Mouse (Mus musculus): ENCODE measurements around the gene Cstf1. TPM values are rescaled to one million over a fixed set of nuclear protein-coding genes. Genes with fewer than 3 reads are reported as not detected.
A peak's percentile ranks its signal among the peaks of the same experiment; 100 is the strongest.

The Cstf1 gene
- 25.0 and 31.4 TPM in 2 replicates for polyA plus RNA-seq (2015; fragmentation: Nextera tagmentation; extraction: Ambion mirVana)

GRCm38 (mm10) chr2:172370411-172371223 is at the start of gene Cstf1, which contains the start of gene Aurka:
Cstf1 (plus strand) TSS chr2:172370681.
Aurka (minus strand) TSS chr2:172370535.
- ATAC-seq (ENCODE audit: low read depth), result peak; percentile 96
- Histone ChIP-seq H3K36me3 (peaks cover 69% of the 10 kb centered on the region), H3K4me1 (replicated peaks) (peaks cover 53% of the 10 kb centered on the region), H3K9me3 (replicated peaks) (no peaks in the 10 kb centered on the region), H3K27me3 (no peaks in the 10 kb centered on the region), H3K9ac (peak within 1 kb of the TSS; percentile 93), H3K4me2 (peak within 1 kb of the TSS; percentile 88), H3K27ac (peak within 1 kb of the TSS; percentile 81), H3K4me3 (replicated peaks) (peak within 1 kb of the TSS; percentile 85)
- WGBS (ENCODE audit: insufficient replicate concordance), result under 1% methylated on average over 66 of the region's 66 CpGs
- DNase-seq, result peak; percentile 93

GRCm38 (mm10) chr2:172320878-172321277 is 49.6 kb upstream of the Cstf1 start:
- Histone ChIP-seq H3K9me3 (replicated peaks) (no peaks in the 10 kb centered on the region), H3K27me3 (peaks cover 15% of the 10 kb centered on the region; the same call in 1 of the 2 replicates), H3K27ac (no peak overlapping the region), H3K4me3 (replicated peaks) (no peak overlapping the region), H3K36me3 (no peaks in the 10 kb centered on the region), H3K9ac (no peak overlapping the region), H3K4me1 (replicated peaks) (no peaks in the 10 kb centered on the region), H3K4me2 (no peak overlapping the region)
- 14% methylated on average over 9 of the region's 9 CpGs for WGBS (ENCODE audit: insufficient replicate concordance)
- peak; percentile 44 for DNase-seq
- no peak; the same call in 1 of the 2 replicates for ATAC-seq (ENCODE audit: low read depth)

- Histone ChIP-seq H3K9me3 (replicated peaks) (no peaks in the 10 kb centered on the region), H3K27ac (no peak overlapping the region), H3K4me3 (replicated peaks) (no peak overlapping the region), H3K36me3 (no peaks in the 10 kb centered on the region), H3K4me2 (no peak overlapping the region), H3K9ac (no peak overlapping the region), H3K4me1 (replicated peaks) (no peaks in the 10 kb centered on the region), H3K27me3 (peaks cover 32% of the 10 kb centered on the region)
- no peak for DNase-seq
- WGBS (ENCODE audit: insufficient replicate concordance), result 43% methylated on average over 8 of the region's 8 CpGs
- no peak for ATAC-seq (ENCODE audit: low read depth)
Measured at GRCm38 (mm10) chr2:172328248-172328647, 42.2 kb upstream of the Cstf1 start.

GRCm38 (mm10) chr2:172329179-172329578 is 41.3 kb upstream of the Cstf1 start:
- H3K9me3 ChIP-seq (replicated peaks), result no peaks in the 10 kb centered on the region
- H3K27me3 ChIP-seq, result peaks cover 34% of the 10 kb centered on the region
- ATAC-seq (ENCODE audit: low read depth) (peak; percentile 83), DNase-seq (peak; percentile 65)
- no peak overlapping the region for H3K9ac ChIP-seq
- no peak overlapping the region for H3K4me2 ChIP-seq
- WGBS (ENCODE audit: insufficient replicate concordance), result 5% methylated on average over 13 of the region's 13 CpGs
- no peaks in the 10 kb centered on the region for H3K36me3 ChIP-seq
- H3K4me3 ChIP-seq (replicated peaks), result no peak overlapping the region
- no peak overlapping the region for H3K27ac ChIP-seq
- H3K4me1 ChIP-seq (replicated peaks), result no peaks in the 10 kb centered on the region

- H3K27ac ChIP-seq, result no peak overlapping the region
- H3K36me3 ChIP-seq, result no peaks in the 10 kb centered on the region
- no peak overlapping the region for H3K9ac ChIP-seq
- no peaks in the 10 kb centered on the region for H3K4me1 ChIP-seq (replicated peaks)
- H3K27me3 ChIP-seq, result peaks cover 10% of the 10 kb centered on the region; the same call in 1 of the 2 replicates
- no peak for ATAC-seq (ENCODE audit: low read depth)
- H3K9me3 ChIP-seq (replicated peaks), result no peaks in the 10 kb centered on the region
- H3K4me3 ChIP-seq (replicated peaks), result no peak overlapping the region
- WGBS (ENCODE audit: insufficient replicate concordance), result 77% methylated on average over 19 of the region's 19 CpGs
- no peak for DNase-seq
- no peak overlapping the region for H3K4me2 ChIP-seq
Measured at GRCm38 (mm10) chr2:172338206-172338942, 32.1 kb upstream of the Cstf1 start.

GRCm38 (mm10) chr2:172340936-172341335 is 29.5 kb upstream of the Cstf1 start:
- ATAC-seq (ENCODE audit: low read depth) (no peak), DNase-seq (no peak)
- WGBS (ENCODE audit: insufficient replicate concordance), result 57% methylated on average over 3 of the region's 3 CpGs
- H3K27me3 ChIP-seq, result peaks cover 4% of the 10 kb centered on the region; the same call in 1 of the 2 replicates
- H3K4me2 ChIP-seq, result no peak overlapping the region
- H3K9ac ChIP-seq, result no peak overlapping the region
- H3K4me3 ChIP-seq (replicated peaks), result no peak overlapping the region
- H3K27ac ChIP-seq, result no peak overlapping the region
- no peaks in the 10 kb centered on the region for H3K36me3 ChIP-seq
- no peaks in the 10 kb centered on the region for H3K9me3 ChIP-seq (replicated peaks)
- peaks cover 13% of the 10 kb centered on the region for H3K4me1 ChIP-seq (replicated peaks)

GRCm38 (mm10) chr2:172341606-172342005 is 28.9 kb upstream of the Cstf1 start:
- no peak overlapping the region for H3K27ac ChIP-seq
- no peak for ATAC-seq (ENCODE audit: low read depth)
- 50% methylated on average over 5 of the region's 5 CpGs for WGBS (ENCODE audit: insufficient replicate concordance)

GRCm38 (mm10) chr2:172343751-172344150 is 26.7 kb upstream of the Cstf1 start:
- no peak for ATAC-seq (ENCODE audit: low read depth)
- H3K9ac ChIP-seq, result no peak overlapping the region
- DNase-seq, result no peak

More at GRCm38 (mm10) chr2:172341606-172342005, 28.9 kb upstream of the Cstf1 start:
- Histone ChIP-seq H3K4me3 (replicated peaks) (no peak overlapping the region), H3K4me2 (no peak overlapping the region), H3K9ac (no peak overlapping the region), H3K27me3 (peaks cover 4% of the 10 kb centered on the region; the same call in 1 of the 2 replicates), H3K4me1 (replicated peaks) (peaks cover 16% of the 10 kb centered on the region), H3K9me3 (replicated peaks) (no peaks in the 10 kb centered on the region), H3K36me3 (no peaks in the 10 kb centered on the region)
- DNase-seq, result no peak

GRCm38 (mm10) chr2:172344669-172345068 is 25.8 kb upstream of the Cstf1 start:
- peak overlapping the region; percentile 94 for H3K4me2 ChIP-seq
- peak overlapping the region; percentile 39 for H3K4me3 ChIP-seq (replicated peaks)
- H3K4me1 ChIP-seq (replicated peaks), result peaks cover 47% of the 10 kb centered on the region
- no peak for DNase-seq
- peak overlapping the region; percentile 69 for H3K27ac ChIP-seq
- ATAC-seq (ENCODE audit: low read depth), result no peak
- peaks cover 18% of the 10 kb centered on the region for H3K36me3 ChIP-seq
- H3K9ac ChIP-seq, result peak overlapping the region; percentile 55; the same call in 1 of the 2 replicates
- no peaks in the 10 kb centered on the region for H3K9me3 ChIP-seq (replicated peaks)
- H3K27me3 ChIP-seq, result peaks cover 4% of the 10 kb centered on the region; the same call in 1 of the 2 replicates
- 32% methylated on average over 5 of the region's 5 CpGs for WGBS (ENCODE audit: insufficient replicate concordance)

More at GRCm38 (mm10) chr2:172343751-172344150, 26.7 kb upstream of the Cstf1 start:
- H3K4me2 ChIP-seq, result no peak overlapping the region
- WGBS (ENCODE audit: insufficient replicate concordance), result 84% methylated on average over 7 of the region's 7 CpGs
- H3K27me3 ChIP-seq, result peaks cover 4% of the 10 kb centered on the region; the same call in 1 of the 2 replicates
- H3K9me3 ChIP-seq (replicated peaks), result no peaks in the 10 kb centered on the region
- H3K36me3 ChIP-seq, result peaks cover 8% of the 10 kb centered on the region
- H3K4me3 ChIP-seq (replicated peaks), result no peak overlapping the region
- H3K27ac ChIP-seq, result no peak overlapping the region
- H3K4me1 ChIP-seq (replicated peaks), result peaks cover 37% of the 10 kb centered on the region

- Histone ChIP-seq H3K4me1 (replicated peaks) (peaks cover 53% of the 10 kb centered on the region), H3K27ac (peak within 1 kb of the TSS; percentile 100), H3K4me3 (replicated peaks) (peak within 1 kb of the TSS; percentile 87), H3K36me3 (peaks cover 24% of the 10 kb centered on the region), H3K27me3 (peaks cover 4% of the 10 kb centered on the region; the same call in 1 of the 2 replicates), H3K4me2 (peak within 1 kb of the TSS; percentile 94), H3K9ac (peak within 1 kb of the TSS; percentile 97), H3K9me3 (replicated peaks) (no peaks in the 10 kb centered on the region)
- DNase-seq, result peak; percentile 96
- under 1% methylated on average over 35 of the region's 35 CpGs for WGBS (ENCODE audit: insufficient replicate concordance)
- peak; percentile 72 for ATAC-seq (ENCODE audit: low read depth)
Measured at GRCm38 (mm10) chr2:172345258-172345738, 25.2 kb upstream of the Cstf1 start, which contains the start of gene Fam210b. Fam210b (plus strand) TSS chr2:172345565.

Data from liver, embryonic 13.5 days (tissue).